Mouse (Mus musculus): ENCODE measurements around the gene Gpr68. TPM values are rescaled to one million over a fixed set of nuclear protein-coding genes. Genes with fewer than 3 reads are reported as not detected.

Gpr68 gene
- total and polyA plus RNA-seq, 2 experiments from 2014 or later: 6.0 to 29.5 TPM

DNA sequence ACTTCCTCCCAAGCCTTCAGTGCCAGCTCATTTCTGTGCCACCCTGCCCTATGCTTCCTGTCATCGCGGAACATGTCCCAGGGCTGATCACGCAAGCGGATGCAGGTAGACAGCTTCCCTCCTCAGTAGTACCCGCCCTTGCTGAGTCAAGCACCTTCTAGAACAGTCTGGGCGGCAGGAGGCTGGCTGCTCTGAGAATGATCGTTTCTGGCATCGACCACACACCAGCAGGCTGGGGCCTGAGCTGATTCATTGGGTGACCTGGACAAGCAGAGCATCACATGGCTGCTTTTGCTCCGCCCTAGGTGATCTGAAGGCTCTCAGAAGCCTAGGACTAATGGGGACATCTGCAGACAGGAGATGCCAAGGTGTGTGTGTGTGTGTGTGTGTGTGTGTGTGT lies 4.2 kb downstream of the Gpr68 start:
- Histone ChIP-seq H3K36me3 (ENCODE audit: insufficient read depth, low read length) (no peaks in the 10 kb centered on the region), H3K27ac (no peak overlapping the region), H3K27me3 (ENCODE audit: insufficient read depth, low read length) (no peaks in the 10 kb centered on the region), H3K4me3 (ENCODE audit: low read length) (no peak overlapping the region), H3K9me3 (ENCODE audit: low read length) (no peaks in the 10 kb centered on the region), H3K4me1 (ENCODE audit: insufficient read depth, low read length) (peaks cover 10% of the 10 kb centered on the region; the same call in 1 of the 2 replicates), H3K9ac (replicated peaks; ENCODE audit: low read length) (no peak overlapping the region), H3K4me2 (ENCODE audit: low read depth, low read length) (no peak overlapping the region)
- TF ChIP-seq CTCF (IDR thresholded peaks at IDR 0.05; ENCODE audit: low read depth): no peak
- no peak for DNase-seq (ENCODE audit: low spot score)
- ATAC-seq: no peak
- WGBS: 88% methylated on average over 9 of the region's 9 CpGs

DNA sequence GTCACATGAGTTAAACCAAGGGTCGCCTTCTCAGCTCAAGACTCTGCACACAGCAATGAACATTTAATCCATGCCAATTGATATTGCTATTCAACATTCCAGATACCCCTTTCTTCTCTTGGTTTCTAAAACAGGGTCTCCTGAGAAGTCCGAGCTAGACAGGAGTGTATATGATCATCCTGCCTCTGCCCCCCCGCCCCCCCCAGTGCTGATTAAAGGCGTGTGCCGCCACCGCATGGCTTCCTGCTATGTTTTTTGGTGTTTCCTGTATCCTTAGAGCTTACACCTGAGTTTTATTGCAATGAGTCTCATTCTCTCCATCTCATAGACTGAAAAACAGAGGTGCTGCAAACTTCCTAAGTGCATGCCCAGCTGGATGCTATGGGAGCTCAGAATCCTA lies 6.6 kb downstream of the Gpr68 start:
- no peak for ATAC-seq

DNA sequence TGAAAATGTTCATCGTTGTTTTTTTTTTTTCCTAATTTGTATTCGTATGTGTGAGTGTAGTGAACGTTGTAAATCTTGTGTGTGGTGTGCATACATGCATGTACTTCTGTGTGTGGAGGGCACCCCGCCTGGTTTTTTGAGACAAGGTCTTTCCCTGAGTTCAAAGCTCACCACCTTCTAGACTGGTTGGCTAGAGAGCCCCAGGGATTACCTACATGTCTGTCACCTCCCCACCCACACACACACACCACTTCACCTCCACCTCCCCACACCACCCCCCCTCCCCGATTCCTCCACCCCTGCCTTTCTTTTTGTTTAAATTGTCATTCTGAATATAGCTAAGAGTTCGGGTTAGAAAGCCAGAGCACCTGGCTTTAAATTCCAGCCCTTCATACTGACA lies 7.1 kb downstream of the Gpr68 start:
- H3K9me3 ChIP-seq (ENCODE audit: low read length): no peaks in the 10 kb centered on the region
- H3K4me1 ChIP-seq (ENCODE audit: insufficient read depth, low read length): peaks cover 13% of the 10 kb centered on the region; the same call in 1 of the 2 replicates
- H3K4me2 ChIP-seq (ENCODE audit: low read depth, low read length): no peak overlapping the region
- no peaks in the 10 kb centered on the region for H3K27me3 ChIP-seq (ENCODE audit: insufficient read depth, low read length)
- no peak for ATAC-seq
- no peak overlapping the region for H3K9ac ChIP-seq (replicated peaks; ENCODE audit: low read length)
- no peak for DNase-seq (ENCODE audit: low spot score)
- TF ChIP-seq CTCF (IDR thresholded peaks at IDR 0.05; ENCODE audit: low read depth): no peak
- H3K36me3 ChIP-seq (ENCODE audit: insufficient read depth, low read length): no peaks in the 10 kb centered on the region
- no peak overlapping the region for H3K27ac ChIP-seq
- H3K4me3 ChIP-seq (ENCODE audit: low read length): no peak overlapping the region
- 81% methylated on average over 6 of the region's 6 CpGs for WGBS

More for the DNA sequence above, 6.6 kb downstream of the Gpr68 start:
- WGBS: 74% methylated on average over 6 of the region's 6 CpGs
- no peak for DNase-seq (ENCODE audit: low spot score)
- Histone ChIP-seq H3K4me3 (ENCODE audit: low read length) (no peak overlapping the region), H3K27me3 (ENCODE audit: insufficient read depth, low read length) (no peaks in the 10 kb centered on the region), H3K4me2 (ENCODE audit: low read depth, low read length) (no peak overlapping the region), H3K36me3 (ENCODE audit: insufficient read depth, low read length) (no peaks in the 10 kb centered on the region), H3K9ac (replicated peaks; ENCODE audit: low read length) (no peak overlapping the region), H3K4me1 (ENCODE audit: insufficient read depth, low read length) (peaks cover 13% of the 10 kb centered on the region; the same call in 1 of the 2 replicates), H3K9me3 (ENCODE audit: low read length) (no peaks in the 10 kb centered on the region), H3K27ac (no peak overlapping the region)
- no peak for TF ChIP-seq CTCF (IDR thresholded peaks at IDR 0.05; ENCODE audit: low read depth)

DNA sequence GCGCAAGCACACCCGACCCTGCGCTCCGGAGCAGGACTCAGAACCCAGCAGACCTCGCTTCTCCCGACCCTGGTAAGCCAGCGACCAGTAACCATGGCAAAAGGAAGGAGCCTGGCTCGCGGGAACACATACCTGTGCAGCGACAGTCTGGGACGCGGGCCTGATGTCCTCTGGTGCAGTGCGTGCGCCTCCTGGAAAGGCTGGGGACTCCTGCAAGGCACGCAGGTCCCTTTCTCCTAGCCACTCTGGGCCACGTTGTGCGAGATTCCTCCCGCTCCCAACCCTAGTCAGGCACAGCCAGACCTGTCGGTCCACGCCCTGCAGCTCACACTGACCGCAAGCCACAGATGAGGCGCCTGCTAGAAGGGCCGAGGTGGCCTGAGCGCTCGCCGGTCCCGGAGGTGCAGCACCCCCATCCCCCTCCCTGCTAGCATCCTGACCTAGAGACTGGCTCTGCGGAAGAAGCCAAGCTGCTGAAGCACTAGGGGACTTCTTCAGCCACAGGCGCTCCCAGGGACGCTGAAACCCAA lies 8.8 kb downstream of the Gpr68 start:
- ATAC-seq: peak; percentile 54
- Histone ChIP-seq H3K9me3 (ENCODE audit: low read length) (no peaks in the 10 kb centered on the region), H3K27ac (peak overlapping the region; percentile 51; the same call in 1 of the 2 replicates), H3K36me3 (ENCODE audit: insufficient read depth, low read length) (no peaks in the 10 kb centered on the region), H3K27me3 (ENCODE audit: insufficient read depth, low read length) (no peaks in the 10 kb centered on the region), H3K4me2 (ENCODE audit: low read depth, low read length) (peak overlapping the region; percentile 81), H3K4me1 (ENCODE audit: insufficient read depth, low read length) (peaks cover 19% of the 10 kb centered on the region), H3K9ac (replicated peaks; ENCODE audit: low read length) (peak overlapping the region; percentile 60), H3K4me3 (ENCODE audit: low read length) (peak overlapping the region; percentile 47)
- peak; percentile 39 for DNase-seq (ENCODE audit: low spot score)
- peak; percentile 9; the same call in 1 of the 2 replicates for TF ChIP-seq CTCF (IDR thresholded peaks at IDR 0.05; ENCODE audit: low read depth)
- WGBS: under 1% methylated on average over 30 of the region's 30 CpGs

DNA sequence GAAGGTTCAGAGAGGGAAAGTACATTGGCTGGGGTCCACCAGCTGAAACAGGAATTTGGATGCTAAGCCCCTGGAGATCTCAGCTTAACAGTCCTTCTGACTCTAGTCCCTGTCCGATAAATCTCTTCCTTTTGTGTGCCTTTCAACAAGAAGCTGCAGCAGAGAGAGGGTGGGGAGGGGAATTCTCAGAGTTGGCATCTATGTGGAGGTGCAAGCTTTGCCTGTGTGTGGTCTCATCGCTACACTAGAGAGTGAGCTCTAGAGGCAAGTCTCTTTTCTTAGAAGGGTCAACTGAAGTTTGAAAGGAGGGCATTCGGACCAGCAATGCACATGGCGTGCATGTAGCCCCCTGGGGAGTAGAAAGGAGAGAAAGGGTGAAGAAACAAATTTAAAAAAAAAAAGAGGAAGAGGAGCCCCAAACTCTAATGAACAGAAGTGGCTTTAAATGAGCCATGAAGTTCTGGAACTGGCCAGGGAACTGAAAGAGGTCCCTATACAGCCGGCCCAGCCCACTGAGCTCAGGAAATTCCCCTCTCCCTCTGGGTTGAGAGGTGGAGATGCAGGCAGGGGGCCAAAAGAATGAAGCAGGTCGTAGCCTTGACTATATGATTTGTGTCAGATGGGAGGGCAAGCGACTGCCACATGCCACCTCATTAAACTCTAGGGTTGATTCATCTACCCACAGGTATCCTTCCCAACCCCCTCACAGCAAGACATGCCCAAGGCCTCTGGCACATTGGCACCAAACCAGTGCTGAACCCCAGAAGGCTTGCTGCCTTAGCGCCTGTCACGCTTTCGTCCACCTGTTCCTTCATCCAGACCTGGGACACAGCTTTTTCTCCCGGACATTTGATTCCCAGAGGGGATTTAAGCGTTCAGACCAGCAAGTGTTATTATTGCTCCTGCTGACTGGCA lies 10.0 kb downstream of the Gpr68 start:
- no peaks in the 10 kb centered on the region for H3K36me3 ChIP-seq (ENCODE audit: insufficient read depth, low read length)
- no peaks in the 10 kb centered on the region for H3K9me3 ChIP-seq (ENCODE audit: low read length)
- peak; percentile 34 for DNase-seq (ENCODE audit: low spot score)
- WGBS: 18% methylated on average over 12 of the region's 12 CpGs
- no peak for TF ChIP-seq CTCF (IDR thresholded peaks at IDR 0.05; ENCODE audit: low read depth)
- H3K4me2 ChIP-seq (ENCODE audit: low read depth, low read length): peak overlapping the region; percentile 81
- H3K27ac ChIP-seq: no peak overlapping the region
- H3K4me1 ChIP-seq (ENCODE audit: insufficient read depth, low read length): peaks cover 19% of the 10 kb centered on the region
- no peak for ATAC-seq
- no peaks in the 10 kb centered on the region for H3K27me3 ChIP-seq (ENCODE audit: insufficient read depth, low read length)
- H3K9ac ChIP-seq (replicated peaks; ENCODE audit: low read length): peak overlapping the region; percentile 60; the same call in 1 of the 2 replicates
- peak overlapping the region; percentile 47 for H3K4me3 ChIP-seq (ENCODE audit: low read length)

DNA sequence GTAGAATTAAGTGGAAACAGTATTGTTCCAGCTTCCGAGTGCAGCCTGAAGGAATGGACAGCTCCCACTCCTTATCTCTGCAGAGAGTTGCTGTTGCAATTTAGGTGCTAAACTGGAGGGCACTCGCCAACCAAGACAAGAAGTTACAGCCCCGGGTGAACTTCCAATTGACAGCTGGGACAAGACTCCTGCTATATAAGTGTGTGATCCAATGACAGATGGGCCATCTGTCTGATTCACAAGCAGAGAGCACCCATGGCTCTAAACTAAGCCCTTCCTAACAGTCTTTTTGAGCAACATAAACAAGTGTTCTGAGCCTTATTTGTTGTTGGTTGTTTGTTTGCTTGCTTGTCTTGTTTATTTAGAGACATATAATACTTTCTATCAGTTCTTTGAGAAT lies 11.3 kb downstream of the Gpr68 start:
- H3K9ac ChIP-seq (replicated peaks; ENCODE audit: low read length): no peak overlapping the region
- no peaks in the 10 kb centered on the region for H3K9me3 ChIP-seq (ENCODE audit: low read length)
- H3K36me3 ChIP-seq (ENCODE audit: insufficient read depth, low read length): no peaks in the 10 kb centered on the region
- no peak for TF ChIP-seq CTCF (IDR thresholded peaks at IDR 0.05; ENCODE audit: low read depth)
- 61% methylated on average over 3 of the region's 3 CpGs for WGBS
- no peak overlapping the region for H3K4me3 ChIP-seq (ENCODE audit: low read length)
- no peak overlapping the region for H3K4me2 ChIP-seq (ENCODE audit: low read depth, low read length)
- DNase-seq (ENCODE audit: low spot score) (no peak), ATAC-seq (no peak)
- H3K27ac ChIP-seq: no peak overlapping the region
- H3K4me1 ChIP-seq (ENCODE audit: insufficient read depth, low read length): peaks cover 19% of the 10 kb centered on the region
- H3K27me3 ChIP-seq (ENCODE audit: insufficient read depth, low read length): no peaks in the 10 kb centered on the region
